Mouse (Mus musculus) embryonic facial prominence, embryonic 12.5 days (tissue): ENCODE measurements around the gene Sirpa. TPM values are rescaled to one million over a fixed set of nuclear protein-coding genes. Genes with fewer than 3 reads are reported as not detected.

Source experiments
- ATAC-seq: fragments of 200-750 bp; cut with Nextera tagmentation; 2 replicates; pipeline ENCODE4 v1.8.0; 2017; ENCODE audit not compliant: insufficient number of reproducible peaks, insufficient read depth, low FRiP score, low TSS enrichment
- H3K27ac ChIP-seq: fragments of 300-500 bp; sonication (generic); 2 replicates; pipeline ENCODE4 v1.5.1; 2016; ENCODE audit warnings: mild to moderate bottlenecking
- H3K27me3 ChIP-seq: fragments of 300-500 bp; sonication (generic); 2 replicates; pipeline ENCODE4 v1.6.1; 2016; ENCODE audit warnings: mild to moderate bottlenecking, moderate library complexity
- H3K36me3 ChIP-seq: fragments of 300-500 bp; sonication (generic); 2 replicates; pipeline ENCODE4 v1.6.1; 2016; ENCODE audit warnings: mild to moderate bottlenecking
- H3K4me1 ChIP-seq: fragments of 300-500 bp; sonication (generic); 2 replicates; pipeline ENCODE4 v1.6.1; 2016
- H3K4me2 ChIP-seq: fragments of 300-500 bp; sonication (generic); replicated peaks from 2 replicates; pipeline ENCODE4 v1.6.1; 2016; ENCODE audit warnings: mild to moderate bottlenecking, moderate library complexity
- H3K4me3 ChIP-seq: fragments of 300-500 bp; sonication (generic); 2 replicates; pipeline ENCODE4 v1.5.1; 2016; ENCODE audit warnings: mild to moderate bottlenecking
- H3K9ac ChIP-seq: fragments of 300-500 bp; sonication (generic); 2 replicates; pipeline ENCODE4 v1.6.1; 2016; ENCODE audit warnings: mild to moderate bottlenecking, moderate library complexity
- H3K9me3 ChIP-seq: fragments of 300-500 bp; sonication (generic); 2 replicates; pipeline ENCODE4 v1.6.1; 2016; ENCODE audit warnings: mild to moderate bottlenecking, moderate library complexity
- WGBS: fragments of 180-500 bp; shearing (Covaris S2); methylation state at CpG from one replicate; pipeline ENCODE4 v1.1.7; 2016; 5-methylcytosine and 5-hydroxymethylcytosine counted together
- polyA plus RNA-seq: library from polyadenylated mRNA; unstranded; fragments of >200 nt; fragmentation: Nextera tagmentation; extraction: Ambion mirVana; gene quantifications from 2 replicates; pipeline ENCODE4 v1.2.1, GENCODE M21; 2016

Gene Sirpa
- polyA plus RNA-seq, 1 experiment from 2014 or later = 24.3 TPM

DNA sequence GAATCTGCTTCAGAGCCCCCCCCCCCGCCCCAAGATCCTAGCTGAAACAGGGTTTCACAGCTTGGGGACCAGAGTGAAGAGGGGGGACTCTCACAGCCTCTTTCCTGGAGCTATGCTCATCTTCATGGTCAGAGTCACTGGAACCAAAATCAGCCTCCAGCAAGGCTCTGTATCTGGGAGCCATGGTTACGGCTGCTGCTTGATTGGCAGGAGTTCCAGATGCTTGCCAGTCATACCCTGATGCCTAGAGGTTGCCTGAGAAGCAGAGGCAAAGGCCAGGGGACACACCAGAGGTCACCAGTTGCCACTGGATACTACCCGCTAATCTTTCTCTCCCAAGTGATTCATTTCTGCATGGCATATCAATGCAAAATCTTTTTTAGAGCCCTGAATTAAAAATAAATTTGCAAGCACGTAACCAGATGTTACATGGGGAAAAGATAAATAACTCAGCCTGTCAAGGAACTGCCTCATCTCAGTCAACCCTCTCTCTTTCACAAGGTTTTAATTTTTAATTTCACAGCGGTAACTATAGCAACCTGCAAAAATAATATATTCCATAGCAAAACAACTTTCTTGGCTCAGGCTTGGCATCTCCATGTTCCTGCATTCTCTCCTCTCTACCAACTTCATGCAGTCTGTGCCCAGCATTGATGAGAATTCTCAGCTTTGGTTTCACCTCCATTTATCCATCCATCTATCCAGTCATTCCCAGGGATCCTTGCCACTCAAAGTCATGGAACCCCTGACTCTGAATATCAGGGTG lies 28.5 kb upstream of the Sirpa start:
- Histone ChIP-seq H3K27me3 (no peaks in the 10 kb centered on the region), H3K4me2 (no peak overlapping the region), H3K27ac (no peak overlapping the region), H3K4me1 (no peaks in the 10 kb centered on the region), H3K36me3 (no peaks in the 10 kb centered on the region), H3K4me3 (no peak overlapping the region), H3K9ac (no peak overlapping the region), H3K9me3 (no peaks in the 10 kb centered on the region)
- ATAC-seq = no peak
- WGBS = 65% methylated on average over 5 of the region's 5 CpGs

DNA sequence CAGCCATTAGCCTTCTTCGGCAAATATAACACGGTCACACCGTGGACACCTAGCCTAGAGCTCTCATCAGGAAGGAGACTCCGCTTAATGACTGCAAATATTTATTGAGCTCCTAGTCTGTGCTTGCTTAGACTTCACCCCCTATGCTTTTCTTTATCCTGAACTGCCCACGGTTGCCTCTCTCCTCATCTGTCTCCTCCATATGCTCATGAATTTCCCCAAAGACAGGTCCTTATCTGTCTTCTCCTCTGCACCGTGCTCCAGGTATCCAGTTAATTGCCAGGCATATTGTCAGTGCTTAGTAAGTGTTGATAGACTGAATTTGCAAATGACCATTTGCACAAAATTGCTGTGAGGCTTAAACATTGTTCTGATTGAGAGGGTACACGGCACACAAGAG lies 23.5 kb upstream of the Sirpa start:
- Histone ChIP-seq H3K4me3 (no peak overlapping the region), H3K4me2 (no peak overlapping the region), H3K9ac (no peak overlapping the region), H3K27ac (no peak overlapping the region), H3K27me3 (0 out of 2 replicates have a peak, but pooled peaks cover 4% of the 10 kb centered on the region), H3K36me3 (no peaks in the 10 kb centered on the region), H3K9me3 (no peaks in the 10 kb centered on the region), H3K4me1 (peaks cover 4% of the 10 kb centered on the region)
- WGBS = 90% methylated on average over 7 of the region's 7 CpGs
- ATAC-seq = no peak

DNA sequence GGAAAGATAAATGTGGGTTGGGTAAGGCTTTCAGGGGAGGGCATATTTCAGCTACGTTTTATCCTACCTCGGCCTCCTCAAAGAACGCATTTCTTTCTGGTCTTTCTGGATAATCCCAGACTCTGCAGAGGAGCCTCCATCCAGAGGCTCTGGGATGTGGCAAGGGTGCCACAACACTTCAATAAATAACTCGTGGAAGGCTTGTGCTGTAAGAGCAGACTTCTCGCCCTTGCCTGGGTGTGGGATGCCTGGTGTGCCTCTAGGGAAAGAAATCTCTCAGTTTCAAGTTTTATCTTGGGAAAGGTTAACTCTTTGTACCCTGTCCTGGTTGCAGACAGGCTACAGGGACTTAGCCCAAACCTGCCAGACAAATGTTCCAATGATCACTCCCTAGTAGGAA lies 23.1 kb upstream of the Sirpa start:
- Histone ChIP-seq H3K9me3 (no peaks in the 10 kb centered on the region), H3K27me3 (0 out of 2 replicates have a peak, but pooled peaks cover 7% of the 10 kb centered on the region), H3K27ac (no peak overlapping the region), H3K4me1 (peaks cover 8% of the 10 kb centered on the region), H3K4me3 (no peak overlapping the region), H3K4me2 (no peak overlapping the region), H3K36me3 (no peaks in the 10 kb centered on the region), H3K9ac (no peak overlapping the region)
- 70% methylated on average over 5 of the region's 5 CpGs for WGBS
- no peak for ATAC-seq

DNA sequence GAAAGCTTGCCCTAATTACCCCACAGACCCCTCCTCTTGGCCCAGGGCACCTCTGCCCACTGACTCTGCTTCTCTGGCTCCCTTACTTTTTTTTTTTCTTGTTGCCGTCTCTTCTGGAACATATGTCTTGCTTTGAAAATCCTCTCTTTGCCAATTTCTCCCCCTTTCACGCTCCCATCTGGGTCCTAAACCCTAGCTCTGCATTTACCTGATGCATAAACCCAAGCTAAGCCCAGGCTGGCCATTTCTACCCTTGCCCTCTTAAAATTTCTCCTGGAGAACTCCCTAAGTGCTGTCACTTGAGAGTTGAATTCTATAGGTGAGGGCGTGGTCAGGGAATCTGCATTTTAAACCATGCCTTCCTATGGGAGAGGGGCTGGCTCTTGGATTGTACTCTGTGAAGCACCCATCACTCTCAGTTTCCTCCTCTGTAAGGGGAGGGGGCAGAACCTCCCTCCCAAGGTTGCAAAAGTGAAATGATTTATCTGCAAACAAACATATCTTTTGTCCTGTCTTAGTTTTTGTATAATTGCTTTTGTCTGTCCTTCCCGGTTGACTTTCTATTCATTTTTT lies 18.8 kb upstream of the Sirpa start:
- H3K27me3 ChIP-seq = 0 out of 2 replicates have a peak, but pooled peaks cover 15% of the 10 kb centered on the region
- H3K4me1 ChIP-seq = peaks cover 12% of the 10 kb centered on the region
- WGBS = 17% methylated on average over 4 of the region's 4 CpGs
- H3K9me3 ChIP-seq = no peaks in the 10 kb centered on the region
- ATAC-seq = no peak
- H3K4me2 ChIP-seq = peak overlapping the region; percentile 51
- H3K36me3 ChIP-seq = no peaks in the 10 kb centered on the region
- H3K9ac ChIP-seq = no peak overlapping the region
- no peak overlapping the region for H3K27ac ChIP-seq
- 0 out of 2 replicates have a peak overlapping the region, but pooled peaks have one; percentile 25 for H3K4me3 ChIP-seq

DNA sequence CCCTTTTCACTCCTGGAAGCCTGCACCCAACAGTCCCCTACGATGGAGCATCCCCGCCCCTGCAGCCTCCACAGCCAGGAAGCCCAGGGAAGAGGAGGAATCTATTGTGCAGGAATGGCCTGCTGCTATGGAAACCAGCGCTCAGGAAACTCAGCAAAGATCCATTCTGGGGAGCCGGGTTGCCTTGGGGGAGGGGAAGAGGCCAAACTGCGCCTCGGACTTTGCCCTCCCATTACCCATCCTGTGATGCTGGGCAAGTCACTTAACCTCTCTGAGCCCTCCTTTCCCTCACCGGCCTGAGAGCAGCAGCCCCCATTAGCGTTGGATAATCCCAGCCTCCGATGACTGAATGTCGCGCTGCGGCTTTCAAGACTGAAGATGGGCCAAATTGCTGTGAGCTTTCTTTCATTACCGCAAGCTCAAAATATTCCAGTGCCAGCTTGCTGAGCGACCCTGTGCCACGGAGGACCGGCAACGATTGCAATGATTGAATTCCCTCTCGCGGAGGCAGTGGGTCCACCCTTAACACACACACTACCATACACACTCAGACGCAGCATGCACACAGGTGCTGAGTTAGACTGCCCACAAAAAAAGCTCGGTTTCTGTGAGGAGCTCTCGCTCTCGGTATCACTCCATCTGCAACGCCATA lies 18.1 kb upstream of the Sirpa start:
- ATAC-seq = no peak; the same call in 1 of the 2 replicates
- Histone ChIP-seq H3K36me3 (no peaks in the 10 kb centered on the region), H3K4me2 (peak overlapping the region; percentile 51), H3K27ac (no peak overlapping the region), H3K4me1 (peaks cover 12% of the 10 kb centered on the region), H3K27me3 (0 out of 2 replicates have a peak, but pooled peaks cover 15% of the 10 kb centered on the region), H3K9me3 (no peaks in the 10 kb centered on the region), H3K9ac (no peak overlapping the region), H3K4me3 (peak overlapping the region; percentile 25)
- WGBS = 8% methylated on average over 24 of the region's 24 CpGs

DNA sequence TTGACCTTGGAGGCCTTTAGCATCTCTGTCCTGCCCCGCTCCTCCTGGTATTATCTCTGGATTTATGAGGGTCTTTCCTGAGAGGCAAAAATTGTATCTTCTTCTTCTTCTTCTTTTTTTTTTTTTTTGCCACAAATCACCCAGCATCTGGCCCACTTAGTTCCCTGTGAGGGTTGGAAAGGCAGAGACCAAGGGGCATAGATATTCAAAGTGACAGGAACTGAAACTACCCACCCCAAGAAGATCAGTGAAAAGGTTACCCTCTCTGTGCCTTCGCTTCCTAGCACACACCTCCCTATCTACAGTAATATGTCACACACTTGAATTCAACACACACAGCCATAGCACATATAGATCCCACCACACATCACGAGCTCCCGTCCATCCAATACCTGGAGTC lies 17.5 kb upstream of the Sirpa start:
- no peak overlapping the region for H3K4me2 ChIP-seq
- 0 out of 2 replicates have a peak, but pooled peaks cover 15% of the 10 kb centered on the region for H3K27me3 ChIP-seq
- H3K4me3 ChIP-seq = no peak overlapping the region
- 89% methylated on average over 4 of the region's 4 CpGs for WGBS
- H3K9ac ChIP-seq = no peak overlapping the region
- H3K36me3 ChIP-seq = no peaks in the 10 kb centered on the region
- no peak overlapping the region for H3K27ac ChIP-seq
- peaks cover 12% of the 10 kb centered on the region for H3K4me1 ChIP-seq
- H3K9me3 ChIP-seq = no peaks in the 10 kb centered on the region
- ATAC-seq = no peak

DNA sequence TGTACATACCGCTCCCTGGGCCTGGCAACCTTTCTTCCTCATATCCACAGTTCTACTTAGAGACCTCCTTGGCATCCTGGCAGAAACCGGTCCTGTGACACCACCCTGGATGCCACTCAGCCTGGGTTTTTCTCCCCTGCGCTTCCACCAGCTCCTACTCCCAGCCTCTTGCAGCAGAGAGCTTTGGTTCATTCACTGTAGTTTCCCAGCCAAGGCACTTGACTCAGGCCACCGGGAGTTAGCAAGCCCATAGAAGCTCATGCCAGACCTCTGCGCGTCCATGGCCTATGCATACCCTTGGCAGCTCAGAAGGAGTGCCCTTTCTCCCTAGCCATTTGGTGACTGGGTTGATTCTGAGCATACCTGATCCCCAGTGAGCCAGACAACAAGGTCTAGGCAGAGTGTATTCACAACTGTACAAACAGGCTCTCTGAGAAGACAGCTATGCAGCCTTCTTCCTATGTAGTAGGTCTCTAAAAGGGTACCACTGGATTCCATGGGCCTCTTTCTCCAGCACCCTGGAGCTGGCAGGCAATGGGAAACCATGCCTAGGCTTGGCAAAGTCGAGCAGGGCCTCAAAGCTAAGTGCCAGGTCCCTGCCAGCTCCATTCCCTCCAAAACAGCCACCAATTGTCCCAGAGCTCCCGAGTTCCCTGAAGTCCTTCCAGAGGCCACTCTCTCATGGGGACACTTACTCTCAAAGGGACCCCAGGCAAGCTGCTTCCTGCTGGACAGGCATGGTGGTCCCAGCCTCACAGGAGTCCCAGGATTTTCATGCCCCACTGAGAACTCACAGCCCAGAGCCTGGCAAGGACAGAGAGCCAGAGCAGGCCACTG lies 15.8 kb upstream of the Sirpa start:
- WGBS = 87% methylated on average over 8 of the region's 8 CpGs
- no peaks in the 10 kb centered on the region for H3K9me3 ChIP-seq
- no peaks in the 10 kb centered on the region for H3K36me3 ChIP-seq
- H3K4me2 ChIP-seq = no peak overlapping the region
- peaks cover 12% of the 10 kb centered on the region for H3K4me1 ChIP-seq
- ATAC-seq = no peak
- no peak overlapping the region for H3K9ac ChIP-seq
- H3K4me3 ChIP-seq = no peak overlapping the region
- H3K27ac ChIP-seq = no peak overlapping the region
- H3K27me3 ChIP-seq = 0 out of 2 replicates have a peak, but pooled peaks cover 15% of the 10 kb centered on the region

DNA sequence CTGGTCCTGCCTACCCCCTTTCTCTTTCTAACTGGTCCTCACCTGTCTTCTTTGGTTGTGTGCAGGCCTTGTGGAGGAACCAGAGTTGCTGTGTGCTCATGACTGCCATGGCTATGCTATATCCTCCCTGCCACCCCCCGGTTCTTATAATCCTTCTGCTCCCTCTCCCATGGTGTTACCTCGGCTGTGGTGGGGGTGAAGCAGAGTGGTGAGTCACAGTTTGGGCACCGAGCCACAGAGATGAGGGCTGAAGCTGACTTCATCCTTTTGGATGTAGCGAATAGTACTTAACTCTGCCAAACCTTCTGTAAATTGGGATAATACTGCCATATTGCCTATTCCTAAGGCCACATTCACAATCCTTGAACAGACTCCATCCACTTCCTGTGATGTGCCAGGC lies 12.0 kb upstream of the Sirpa start:
- H3K4me2 ChIP-seq = no peak overlapping the region
- H3K4me1 ChIP-seq = no peaks in the 10 kb centered on the region
- H3K27ac ChIP-seq = no peak overlapping the region
- H3K27me3 ChIP-seq = 0 out of 2 replicates have a peak, but pooled peaks cover 5% of the 10 kb centered on the region
- H3K9me3 ChIP-seq = no peaks in the 10 kb centered on the region
- ATAC-seq = no peak
- H3K4me3 ChIP-seq = no peak overlapping the region
- H3K9ac ChIP-seq = no peak overlapping the region
- 88% methylated on average over 4 of the region's 4 CpGs for WGBS
- no peaks in the 10 kb centered on the region for H3K36me3 ChIP-seq

DNA sequence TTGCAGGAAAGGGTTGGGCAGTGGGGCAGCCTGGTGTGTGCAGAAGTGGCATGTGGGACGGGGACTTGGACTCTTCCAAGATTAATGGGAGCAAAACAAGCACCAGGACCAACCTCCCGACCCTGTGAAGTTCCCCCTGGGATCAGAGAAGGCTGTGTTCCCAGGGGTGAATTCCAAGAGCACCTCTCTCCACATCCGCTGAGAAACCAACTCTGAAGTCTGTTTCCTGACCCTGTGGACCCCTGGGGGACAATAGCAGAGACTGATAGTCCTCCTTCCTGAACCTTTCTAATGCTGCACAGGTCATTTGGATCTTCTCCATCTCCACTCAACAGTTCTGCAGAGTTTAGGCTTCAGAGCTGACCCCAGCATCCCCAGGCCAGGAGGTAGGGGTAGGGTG lies 10.8 kb upstream of the Sirpa start:
- Histone ChIP-seq H3K27ac (no peak overlapping the region), H3K9me3 (no peaks in the 10 kb centered on the region), H3K27me3 (no peaks in the 10 kb centered on the region), H3K36me3 (no peaks in the 10 kb centered on the region), H3K4me2 (no peak overlapping the region), H3K4me1 (no peaks in the 10 kb centered on the region), H3K9ac (no peak overlapping the region), H3K4me3 (no peak overlapping the region)
- WGBS = 51% methylated on average over 3 of the region's 3 CpGs
- ATAC-seq = no peak

DNA sequence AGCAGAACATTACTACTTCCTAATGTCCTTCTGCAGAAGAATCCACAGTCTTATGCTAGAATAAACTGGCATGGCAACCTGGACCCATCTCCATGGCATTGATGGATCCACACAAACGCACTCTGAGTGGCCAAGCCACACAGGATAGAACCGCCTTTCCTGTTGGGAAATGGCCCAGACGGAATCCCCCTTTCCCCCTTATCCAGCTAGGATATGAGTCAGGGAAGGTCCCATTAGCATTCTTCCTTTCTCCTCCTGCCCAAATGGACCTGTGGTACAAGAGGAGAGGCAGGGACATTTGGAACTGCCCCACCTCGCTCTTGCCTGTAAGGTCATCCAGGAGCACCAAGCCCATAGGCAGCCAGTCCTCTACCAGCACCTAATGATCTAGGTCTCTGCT lies 10.4 kb upstream of the Sirpa start:
- Histone ChIP-seq H3K27me3 (no peaks in the 10 kb centered on the region), H3K27ac (no peak overlapping the region), H3K4me3 (no peak overlapping the region), H3K9ac (no peak overlapping the region), H3K4me2 (no peak overlapping the region), H3K9me3 (no peaks in the 10 kb centered on the region), H3K4me1 (no peaks in the 10 kb centered on the region), H3K36me3 (no peaks in the 10 kb centered on the region)
- 91% methylated on average over 4 of the region's 4 CpGs for WGBS
- ATAC-seq = no peak

DNA sequence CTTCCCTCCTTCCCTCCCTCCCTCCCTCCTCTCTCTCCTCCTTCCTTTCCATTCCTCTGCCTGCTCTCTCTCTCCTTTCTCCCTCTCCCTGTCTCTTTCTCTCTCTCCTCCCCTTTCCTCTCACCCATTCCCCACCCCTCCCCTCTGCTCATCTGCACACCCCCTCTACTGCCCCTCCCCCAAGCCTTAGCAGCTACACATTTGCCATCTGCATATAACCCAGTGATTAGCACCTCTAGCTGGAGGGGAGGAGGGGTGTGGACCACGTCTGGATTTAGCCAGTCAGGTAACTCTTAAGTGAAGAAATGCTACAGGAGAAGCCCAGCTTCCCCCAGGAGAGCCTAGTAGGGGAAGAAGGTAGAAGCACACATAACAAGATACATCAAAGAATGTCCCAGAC lies 7.7 kb upstream of the Sirpa start:
- Histone ChIP-seq H3K27ac (no peak overlapping the region), H3K9ac (no peak overlapping the region), H3K4me1 (0 out of 2 replicates have a peak, but pooled peaks cover 6% of the 10 kb centered on the region), H3K9me3 (no peaks in the 10 kb centered on the region), H3K4me3 (no peak overlapping the region), H3K27me3 (no peaks in the 10 kb centered on the region), H3K36me3 (no peaks in the 10 kb centered on the region), H3K4me2 (no peak overlapping the region)
- ATAC-seq = no peak
- 8% methylated on average over 1 of the region's 1 CpGs for WGBS
